In the genomic region with DNA sequence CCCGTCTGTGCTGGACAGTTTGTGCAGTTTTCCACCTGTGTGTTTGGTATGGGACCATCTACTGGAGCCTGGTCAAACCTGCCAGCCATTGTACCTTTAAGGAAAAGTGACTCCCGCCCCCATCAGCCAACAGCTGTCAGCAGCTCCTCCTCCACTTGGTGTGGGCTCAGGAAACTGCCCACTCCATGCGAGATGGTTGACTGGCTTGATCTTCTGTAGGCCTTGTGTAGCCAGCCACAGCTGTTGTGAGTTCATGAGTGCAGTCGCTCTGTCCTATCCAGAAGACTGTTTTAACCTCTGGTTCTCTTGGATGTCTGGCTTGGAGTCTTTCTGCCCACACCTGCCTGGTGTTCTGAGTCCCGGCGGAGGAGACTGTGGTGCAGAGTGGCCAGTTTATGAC, we compare ENCODE assay signal across 21 mouse cellular contexts.
"Had no signal": no experiment of that assay in that cellular context is flagged by ENCODE, and none has a peak within 500 bp of the region (broad histone marks: within the 10 kb centered on the region; RNA-seq: fewer than 3 reads in every experiment).

No protein-coding gene starts in this region.

- H3K9ac ChIP-seq: liver, postnatal 0 days; lung, embryonic 15.5 days; midbrain, embryonic 13.5 days; midbrain, embryonic 15.5 days; neural tube, embryonic 13.5 days; neural tube, embryonic 15.5 days had no signal

- DNase-seq: liver, postnatal 0 days; lung, adult 2 months; lung, postnatal 14 days; lung, postnatal 36 days; retina, postnatal 1 day; right cerebral cortex, adult 18-20 months; right cerebral cortex, postnatal 25 days; right cerebral cortex, postnatal 4 days; spleen, adult 18-20 months; thymus, adult 18-20 months; thymus, postnatal 14 days; thymus, postnatal 36 days had no signal

- H3K4me2 ChIP-seq: lung, embryonic 15.5 days; midbrain, embryonic 11.5 days; midbrain, embryonic 13.5 days; midbrain, embryonic 15.5 days; neural tube, embryonic 13.5 days; neural tube, embryonic 15.5 days had no signal

- H3K27ac ChIP-seq: lung, embryonic 15.5 days; macrophage; midbrain, embryonic 13.5 days; midbrain, embryonic 15.5 days; neural tube, embryonic 13.5 days; neural tube, embryonic 15.5 days had no signal

- H3K9me3 ChIP-seq: lung, embryonic 15.5 days; megakaryocyte, embryonic 14.5 days; midbrain, embryonic 13.5 days; midbrain, embryonic 15.5 days; neural tube, embryonic 13.5 days; neural tube, embryonic 15.5 days had no signal

- H3K36me3 ChIP-seq: lung, embryonic 15.5 days; midbrain, embryonic 13.5 days; midbrain, embryonic 15.5 days; neural tube, embryonic 13.5 days; neural tube, embryonic 15.5 days had no signal

- H3K4me3 ChIP-seq: lung, embryonic 15.5 days; megakaryocyte, embryonic 14.5 days; midbrain, embryonic 13.5 days; midbrain, embryonic 15.5 days; neural tube, embryonic 13.5 days; neural tube, embryonic 15.5 days had no signal

- H3K4me1 ChIP-seq: lung, embryonic 15.5 days had no signal

- H3K27me3 ChIP-seq: lung, embryonic 15.5 days; midbrain, embryonic 13.5 days; midbrain, embryonic 15.5 days; neural tube, embryonic 13.5 days; neural tube, embryonic 15.5 days had no signal

- ATAC-seq: liver, postnatal 0 days; lung, postnatal 0 days; midbrain, embryonic 13.5 days; midbrain, embryonic 15.5 days had no signal
